Mouse (Mus musculus): ENCODE results near the gene Tle2. TPM values are rescaled to one million over a fixed set of nuclear protein-coding genes. Genes with fewer than 3 reads are reported as not detected.

The Tle2 gene
- polyA plus RNA-seq, 1 experiment from 2014 or later: 17.9 TPM

DNA sequence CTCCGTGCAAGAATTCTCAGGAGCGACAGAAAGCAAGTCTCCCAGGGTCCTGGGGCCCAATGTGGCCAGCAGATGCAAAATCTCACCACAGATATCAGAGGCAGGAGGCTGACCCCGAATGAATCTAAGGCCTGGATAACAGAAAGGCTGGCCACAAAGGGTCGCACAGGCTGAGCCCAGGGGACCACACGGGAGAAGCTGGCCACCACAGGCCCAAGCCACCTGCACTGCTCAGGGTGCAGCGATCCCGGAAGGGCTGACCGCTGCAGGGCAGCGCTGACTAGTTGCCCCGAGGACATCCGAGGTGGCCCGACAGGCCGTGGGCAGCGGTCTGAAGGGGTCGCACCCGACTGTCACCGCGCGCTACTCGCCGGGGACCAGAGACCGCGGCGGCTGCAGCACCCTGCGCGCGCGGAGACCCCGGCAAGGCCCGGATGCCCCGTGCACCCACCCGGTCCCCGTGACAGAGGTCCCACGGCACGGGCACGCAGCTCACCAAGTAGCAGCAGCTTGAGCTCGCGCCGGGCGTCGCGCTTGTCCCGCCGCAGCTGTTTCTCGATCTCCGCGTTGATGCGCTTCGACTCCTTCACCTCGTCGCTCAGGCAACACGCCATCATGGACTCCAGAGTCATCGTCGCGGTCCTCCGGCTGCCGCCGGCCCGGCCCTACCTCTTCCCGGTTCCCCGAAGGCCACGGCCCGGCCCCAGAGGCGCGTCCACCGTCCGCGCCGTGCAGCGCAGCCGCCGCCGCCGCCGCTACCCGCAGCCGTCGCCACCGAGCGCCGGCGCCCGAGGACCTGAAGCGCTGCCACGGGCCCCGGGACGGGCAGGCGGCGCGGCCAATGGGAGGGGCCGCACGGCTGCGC is 29.8 kb upstream of the Tle2 start:
- under 1% methylated on average over 89 of the region's 93 CpGs for WGBS

DNA sequence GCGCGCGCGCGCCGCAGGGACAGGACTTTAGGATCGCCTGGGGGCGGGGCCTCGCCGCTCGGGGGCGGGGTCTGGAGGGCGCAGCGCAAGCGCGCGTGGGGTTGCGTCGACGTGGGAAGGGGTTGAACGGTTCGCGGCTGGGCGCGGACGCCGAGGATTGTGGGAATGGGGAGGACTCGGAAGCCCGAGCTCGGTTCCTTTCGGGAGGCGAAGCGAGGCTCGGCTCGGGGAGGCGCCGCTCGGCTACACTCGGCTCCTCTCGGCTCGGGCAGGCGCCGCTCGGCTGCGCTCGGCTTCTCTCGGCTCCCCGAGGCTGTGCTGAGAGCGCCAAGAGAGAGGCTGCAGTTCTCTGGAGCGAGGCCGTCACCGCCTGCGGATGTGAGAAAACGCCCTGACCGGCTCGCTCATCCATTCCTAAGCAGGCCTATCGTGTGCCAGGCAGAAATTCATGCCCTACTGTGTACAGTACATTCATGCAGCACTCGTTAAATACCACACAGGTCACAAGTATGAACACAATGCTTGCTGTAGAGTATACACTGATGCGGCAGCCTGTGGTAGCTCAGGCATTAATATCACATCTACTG is 29.1 kb upstream of the Tle2 start, which contains the start of gene Gna11:
Gene Gna11, minus strand, starts transcription at position 30 of the 587 bp plus-strand sequence.
- no peaks in the 10 kb centered on the region for H3K9me3 ChIP-seq
- ATAC-seq (ENCODE audit: low FRiP score, low read depth): peak; percentile 95
- 2% methylated on average over 54 of the region's 59 CpGs for WGBS

More for the DNA sequence above, 29.8 kb upstream of the Tle2 start:
- H3K4me2 ChIP-seq (replicated peaks): peak overlapping the region; percentile 98
- peak overlapping the region; percentile 94 for H3K4me3 ChIP-seq
- no peaks in the 10 kb centered on the region for H3K27me3 ChIP-seq
- ATAC-seq (ENCODE audit: low FRiP score, low read depth): peak; percentile 4
- no peaks in the 10 kb centered on the region for H3K9me3 ChIP-seq
- H3K27ac ChIP-seq (replicated peaks): peak overlapping the region; percentile 82
- peaks cover 32% of the 10 kb centered on the region for H3K4me1 ChIP-seq
- H3K36me3 ChIP-seq: peaks cover 3% of the 10 kb centered on the region; the same call in 1 of the 2 replicates
- peak overlapping the region; percentile 93 for H3K9ac ChIP-seq (replicated peaks)

DNA sequence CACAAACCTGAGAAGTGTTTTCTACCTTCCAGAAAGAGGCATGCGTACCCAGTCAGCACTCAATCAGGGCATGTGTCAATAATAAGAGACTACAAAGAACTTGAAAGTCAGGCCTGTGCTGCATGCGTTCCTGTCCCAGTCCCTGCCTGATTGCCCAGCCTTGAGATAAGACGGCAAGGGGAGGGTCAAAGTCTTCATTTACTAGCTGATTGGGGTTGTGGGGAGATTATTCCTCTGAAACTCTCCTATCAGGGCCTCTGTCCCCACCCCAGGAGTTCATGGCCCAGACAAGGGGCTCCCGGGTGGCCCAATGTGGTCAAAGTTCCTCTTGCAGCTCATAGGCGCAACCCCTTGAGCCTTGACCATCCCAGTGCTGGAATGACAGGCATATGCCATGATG is 28.0 kb upstream of the Tle2 start:
- ATAC-seq (ENCODE audit: low FRiP score, low read depth): no peak
- Histone ChIP-seq H3K27me3 (no peaks in the 10 kb centered on the region), H3K4me1 (peaks cover 32% of the 10 kb centered on the region), H3K27ac (replicated peaks) (no peak overlapping the region), H3K9ac (replicated peaks) (no peak overlapping the region; the same call in 1 of the 2 replicates), H3K4me3 (no peak overlapping the region), H3K4me2 (replicated peaks) (no peak overlapping the region), H3K36me3 (no peaks in the 10 kb centered on the region), H3K9me3 (no peaks in the 10 kb centered on the region)
- WGBS: 80% methylated on average over 5 of the region's 5 CpGs

More for the DNA sequence above, 29.1 kb upstream of the Tle2 start, which contains the start of gene Gna11:
- Histone ChIP-seq H3K4me2 (replicated peaks) (peak within 1 kb of the TSS; percentile 98), H3K4me1 (peaks cover 32% of the 10 kb centered on the region), H3K27me3 (no peaks in the 10 kb centered on the region), H3K4me3 (peak within 1 kb of the TSS; percentile 94), H3K9ac (replicated peaks) (peak within 1 kb of the TSS; percentile 93), H3K27ac (replicated peaks) (peak within 1 kb of the TSS; percentile 88), H3K36me3 (no peaks in the 10 kb centered on the region)

DNA sequence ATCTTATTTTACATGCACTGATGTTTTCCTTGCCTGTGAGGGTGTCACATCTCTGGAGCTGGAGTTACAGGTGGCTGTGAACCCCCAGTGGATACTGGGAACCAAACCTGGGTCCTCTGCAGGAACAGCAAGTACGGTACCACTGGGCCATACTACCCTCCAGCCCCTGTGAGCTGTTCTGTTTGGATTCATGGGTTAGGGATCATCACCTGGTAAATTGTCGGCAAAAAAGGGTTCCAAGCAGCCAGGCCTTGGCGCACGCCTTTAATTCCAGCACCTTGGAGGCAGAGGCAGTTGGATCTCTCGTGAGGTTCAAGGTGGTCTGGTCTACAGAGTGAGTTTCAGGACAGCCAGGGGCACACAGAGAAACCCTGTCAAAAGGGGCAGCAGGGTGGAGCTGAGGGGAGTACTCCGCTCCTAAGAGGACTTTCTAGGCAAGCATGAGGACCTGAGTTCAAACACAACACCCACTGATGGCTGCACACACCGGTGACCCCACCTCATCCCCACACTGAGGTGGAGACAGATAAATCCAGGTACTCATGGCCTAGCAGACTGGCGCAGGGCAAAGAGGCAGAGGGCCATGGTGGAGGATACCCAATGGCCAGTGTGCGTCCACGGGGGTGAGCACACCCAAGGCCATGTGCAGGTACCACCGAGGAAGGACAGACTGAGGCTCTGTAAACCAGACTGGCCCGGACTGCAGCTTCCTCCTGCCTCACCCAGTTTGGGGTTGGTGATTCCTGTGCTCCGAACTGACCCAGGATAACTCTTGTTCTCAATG is 27.4 kb upstream of the Tle2 start:
- Histone ChIP-seq H3K9ac (replicated peaks) (no peak overlapping the region; the same call in 1 of the 2 replicates), H3K4me1 (peaks cover 35% of the 10 kb centered on the region), H3K27ac (replicated peaks) (no peak overlapping the region), H3K9me3 (no peaks in the 10 kb centered on the region), H3K27me3 (no peaks in the 10 kb centered on the region), H3K4me2 (replicated peaks) (no peak overlapping the region), H3K36me3 (no peaks in the 10 kb centered on the region), H3K4me3 (no peak overlapping the region)
- WGBS: 91% methylated on average over 13 of the region's 13 CpGs
- no peak for ATAC-seq (ENCODE audit: low FRiP score, low read depth)

DNA sequence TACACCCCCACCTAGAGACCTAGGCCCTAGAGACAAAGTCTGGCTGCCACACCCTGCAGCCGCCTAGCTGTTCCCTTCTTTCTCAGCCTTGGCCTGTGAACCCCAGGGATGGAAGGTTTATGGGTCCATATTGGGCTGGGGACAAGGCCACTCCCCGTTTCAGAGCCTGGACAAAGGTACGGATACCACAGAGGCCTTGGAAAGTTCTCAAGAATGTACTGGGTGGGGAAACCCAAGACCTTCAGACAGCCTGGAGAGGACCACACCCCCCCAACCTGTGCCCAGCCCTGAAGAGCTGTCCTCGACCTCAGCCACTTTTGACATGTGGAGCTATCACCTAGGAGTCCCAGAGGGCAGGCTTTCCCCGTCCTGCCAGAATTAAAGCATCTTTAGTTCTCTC is 25.4 kb upstream of the Tle2 start:
- Histone ChIP-seq H3K27me3 (no peaks in the 10 kb centered on the region; the same call in 1 of the 2 replicates), H3K4me1 (peaks cover 15% of the 10 kb centered on the region), H3K36me3 (no peaks in the 10 kb centered on the region), H3K9ac (replicated peaks) (no peak overlapping the region), H3K4me3 (no peak overlapping the region), H3K27ac (replicated peaks) (no peak overlapping the region), H3K9me3 (0 out of 2 replicates have a peak, but pooled peaks cover 4% of the 10 kb centered on the region), H3K4me2 (replicated peaks) (no peak overlapping the region)
- WGBS: 76% methylated on average over 5 of the region's 5 CpGs
- no peak for ATAC-seq (ENCODE audit: low FRiP score, low read depth)

DNA sequence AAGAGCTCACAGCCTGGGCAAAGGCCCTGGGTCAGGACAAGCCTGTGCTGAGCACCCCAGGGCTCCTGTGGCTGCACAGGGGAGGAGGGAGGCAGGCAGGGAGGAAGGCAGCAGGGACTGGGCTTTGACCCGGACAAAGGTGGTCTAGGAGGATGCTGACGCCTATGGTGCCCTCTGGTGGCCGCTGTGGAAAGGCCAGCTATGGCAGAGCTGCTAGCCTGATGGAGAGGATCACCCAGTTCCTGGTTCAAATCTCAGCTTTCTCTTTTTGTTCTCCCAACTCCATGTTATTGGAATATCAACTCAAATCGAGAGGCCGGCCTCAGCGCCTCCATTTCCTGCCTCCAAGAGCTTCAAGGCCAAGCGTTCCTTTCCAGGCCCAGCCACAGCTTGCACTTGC is 24.1 kb upstream of the Tle2 start:
- ATAC-seq (ENCODE audit: low FRiP score, low read depth): no peak
- Histone ChIP-seq H3K9ac (replicated peaks) (no peak overlapping the region), H3K27me3 (no peaks in the 10 kb centered on the region; the same call in 1 of the 2 replicates), H3K27ac (replicated peaks) (no peak overlapping the region), H3K36me3 (no peaks in the 10 kb centered on the region), H3K4me2 (replicated peaks) (no peak overlapping the region), H3K9me3 (0 out of 2 replicates have a peak, but pooled peaks cover 4% of the 10 kb centered on the region), H3K4me1 (peaks cover 10% of the 10 kb centered on the region; the same call in 1 of the 2 replicates), H3K4me3 (no peak overlapping the region)
- 20% methylated on average over 7 of the region's 7 CpGs for WGBS

DNA sequence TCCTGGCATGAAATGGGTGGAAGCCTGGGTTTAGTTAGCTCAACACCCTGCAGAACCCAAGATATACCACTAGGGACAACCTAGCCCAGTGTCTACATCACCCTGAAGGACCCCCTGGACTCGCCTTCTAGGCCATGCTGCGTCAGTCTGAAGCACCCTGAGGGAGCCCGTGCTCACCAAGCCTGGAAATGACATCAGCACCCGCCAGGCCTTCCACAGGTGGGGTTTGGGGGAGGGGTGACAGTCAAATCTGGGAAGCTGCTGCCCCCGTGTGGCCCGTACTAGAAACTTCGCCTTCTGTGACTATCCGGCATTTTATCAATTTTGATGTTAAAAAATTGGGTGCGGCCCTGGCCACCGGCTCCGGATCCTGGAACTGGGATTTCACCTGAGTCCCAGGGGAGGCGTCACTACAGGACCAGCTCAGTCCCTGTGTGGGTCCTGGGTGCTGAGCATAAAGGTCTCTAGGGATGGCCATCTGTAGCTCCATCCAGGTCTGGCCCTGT is 22.7 kb upstream of the Tle2 start:
- ATAC-seq (ENCODE audit: low FRiP score, low read depth): peak; percentile 70
- Histone ChIP-seq H3K36me3 (no peaks in the 10 kb centered on the region), H3K9ac (replicated peaks) (no peak overlapping the region), H3K27ac (replicated peaks) (no peak overlapping the region), H3K4me1 (peaks cover 6% of the 10 kb centered on the region; the same call in 1 of the 2 replicates), H3K9me3 (0 out of 2 replicates have a peak, but pooled peaks cover 4% of the 10 kb centered on the region), H3K4me2 (replicated peaks) (no peak overlapping the region), H3K4me3 (no peak overlapping the region), H3K27me3 (no peaks in the 10 kb centered on the region; the same call in 1 of the 2 replicates)
- 7% methylated on average over 12 of the region's 12 CpGs for WGBS

DNA sequence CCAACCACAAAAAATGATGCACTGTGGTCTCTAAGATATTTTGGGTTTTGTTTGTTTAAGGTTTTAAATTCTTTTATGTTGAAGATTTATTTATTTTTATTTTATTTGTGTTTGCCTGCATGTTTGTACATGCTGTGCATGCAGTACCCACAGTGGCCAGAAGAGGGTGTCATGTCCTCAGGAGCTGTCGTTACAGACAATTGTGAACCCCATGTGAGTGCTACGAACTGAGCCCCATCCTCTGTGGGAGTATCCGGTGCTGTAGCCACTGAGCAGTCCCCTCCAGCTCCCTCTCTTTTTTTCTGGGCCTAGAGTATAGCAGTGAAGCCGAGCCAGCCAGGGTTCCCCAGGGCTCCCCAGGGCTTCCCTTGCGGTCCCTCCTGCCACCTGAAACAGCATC is 21.1 kb upstream of the Tle2 start:
- H3K4me2 ChIP-seq (replicated peaks): no peak overlapping the region
- no peak overlapping the region for H3K4me3 ChIP-seq
- peaks cover 6% of the 10 kb centered on the region; the same call in 1 of the 2 replicates for H3K4me1 ChIP-seq
- no peaks in the 10 kb centered on the region for H3K36me3 ChIP-seq
- WGBS: 84% methylated on average over 5 of the region's 5 CpGs
- no peak overlapping the region for H3K9ac ChIP-seq (replicated peaks)
- 0 out of 2 replicates have a peak, but pooled peaks cover 4% of the 10 kb centered on the region for H3K9me3 ChIP-seq
- no peak for ATAC-seq (ENCODE audit: low FRiP score, low read depth)
- no peaks in the 10 kb centered on the region; the same call in 1 of the 2 replicates for H3K27me3 ChIP-seq
- H3K27ac ChIP-seq (replicated peaks): no peak overlapping the region

DNA sequence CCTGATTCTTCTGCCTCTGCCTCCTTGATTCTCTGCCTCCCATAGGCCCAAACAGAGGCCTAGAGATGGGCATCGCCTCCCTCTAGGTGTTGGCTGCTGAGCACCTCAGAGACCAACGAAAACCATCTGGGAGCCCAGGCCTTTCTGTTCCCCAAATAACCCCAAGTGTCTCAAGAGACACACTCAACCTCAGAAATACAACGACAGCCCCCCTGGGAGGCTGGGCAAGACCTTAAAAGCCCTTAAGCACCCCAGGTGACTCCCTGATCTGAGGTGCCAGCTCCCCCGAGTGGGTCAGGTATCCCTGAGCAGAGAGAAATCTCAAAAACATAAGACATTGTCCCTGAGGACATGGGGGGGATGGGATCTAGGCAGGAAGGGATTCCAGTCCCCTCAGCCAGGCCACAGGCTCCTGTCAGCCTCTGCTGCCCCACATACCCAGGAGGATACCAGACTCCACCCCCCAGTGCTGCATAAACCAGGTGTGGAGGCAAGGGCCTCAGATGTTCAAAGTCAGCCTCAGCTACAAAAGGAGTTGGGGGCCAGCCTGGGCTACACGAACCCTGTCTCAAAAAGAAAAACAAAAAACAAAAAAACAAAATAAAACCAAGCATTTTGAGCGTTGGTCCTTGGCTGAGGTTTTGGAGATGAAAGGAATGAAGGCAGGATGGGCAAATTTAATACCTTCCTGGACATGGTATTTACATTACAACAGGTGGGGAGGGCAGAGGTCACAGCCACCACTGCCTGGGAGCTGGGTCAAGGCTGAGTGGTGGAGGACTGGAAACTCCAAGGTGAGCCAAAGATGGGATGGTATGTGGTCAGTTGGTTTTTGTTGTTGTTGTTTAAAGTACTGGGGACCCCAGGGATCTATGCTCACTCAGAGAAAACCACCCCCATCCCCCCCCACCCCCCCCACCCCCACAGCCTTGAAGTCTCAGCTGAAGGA is 20.3 kb upstream of the Tle2 start:
- ATAC-seq (ENCODE audit: low FRiP score, low read depth): no peak
- WGBS: 83% methylated on average over 6 of the region's 6 CpGs
- H3K9me3 ChIP-seq: 0 out of 2 replicates have a peak, but pooled peaks cover 4% of the 10 kb centered on the region
- H3K36me3 ChIP-seq: no peaks in the 10 kb centered on the region
- H3K27ac ChIP-seq (replicated peaks): no peak overlapping the region
- no peak overlapping the region for H3K9ac ChIP-seq (replicated peaks)
- no peak overlapping the region for H3K4me3 ChIP-seq
- H3K4me1 ChIP-seq: peaks cover 10% of the 10 kb centered on the region
- H3K27me3 ChIP-seq: no peaks in the 10 kb centered on the region; the same call in 1 of the 2 replicates
- H3K4me2 ChIP-seq (replicated peaks): no peak overlapping the region

DNA sequence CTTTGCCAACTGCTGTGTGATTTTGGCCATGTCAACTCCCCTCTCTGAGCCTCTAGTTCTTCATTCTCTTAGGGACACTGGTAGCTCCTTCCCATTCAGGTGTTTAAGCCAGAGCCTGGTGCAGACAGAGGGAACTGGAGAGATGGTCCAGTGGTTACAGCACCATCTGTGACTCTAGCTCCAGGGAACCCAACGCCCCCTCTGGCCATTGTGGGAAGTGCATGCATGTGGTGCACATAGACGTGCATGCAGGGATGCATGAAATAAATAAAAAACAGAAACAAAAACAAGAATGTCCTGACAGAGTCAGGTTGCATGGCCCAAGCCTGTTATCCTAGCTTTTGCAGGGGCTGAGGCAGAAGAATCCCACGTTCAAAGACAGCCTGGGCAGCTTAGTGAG is 18.1 kb upstream of the Tle2 start:
- H3K4me2 ChIP-seq (replicated peaks): no peak overlapping the region
- peaks cover 2% of the 10 kb centered on the region; the same call in 1 of the 2 replicates for H3K27me3 ChIP-seq
- H3K9me3 ChIP-seq: 0 out of 2 replicates have a peak, but pooled peaks cover 4% of the 10 kb centered on the region
- H3K27ac ChIP-seq (replicated peaks): no peak overlapping the region
- H3K4me3 ChIP-seq: no peak overlapping the region
- H3K4me1 ChIP-seq: peaks cover 24% of the 10 kb centered on the region
- no peak overlapping the region for H3K9ac ChIP-seq (replicated peaks)
- ATAC-seq (ENCODE audit: low FRiP score, low read depth): no peak
- H3K36me3 ChIP-seq: 0 out of 2 replicates have a peak, but pooled peaks cover 2% of the 10 kb centered on the region
- WGBS: 77% methylated on average over 3 of the region's 3 CpGs
